Mouse (Mus musculus) MEL (cell line): ENCODE measurements at regions not wholly inside any gene's neighbourhood (a gene's known extent, or its start where the extent isn't known, plus 50 kb on each side); places are given as distances from the start of the nearest gene placed in this dataset.

Experiments used
- EP300 ChIP-seq, 2 experiments: IDR thresholded peaks; 2 replicates each; pipeline ENCODE4 v1.6.1; 2011; ENCODE audit warnings: improper control_type of control experiment in 2 of 2, low read length in 2 of 2, low read depth in 1 of 2, mild to moderate bottlenecking in 1 of 2
- MEF2A ChIP-seq: IDR thresholded peaks from 2 replicates; pipeline ENCODE4 v1.6.1; 2014; ENCODE audit warnings: low read depth, mild to moderate bottlenecking, inconsistent platforms, low read length, improper control_type of control experiment; ENCODE audit not compliant: poor library complexity, insufficient replicate concordance, severe bottlenecking; ENCODE audit errors: extremely low read depth
- MYC ChIP-seq: IDR thresholded peaks from 2 replicates; pipeline ENCODE4 v1.6.1; 2011; ENCODE audit warnings: low read depth, mild to moderate bottlenecking, low read length, improper control_type of control experiment, moderate library complexity
- POLR2A ChIP-seq, 2 experiments: IDR thresholded peaks; 2 replicates each; pipeline ENCODE4 v1.6.1; 2011 to 2012; ENCODE audit warnings: low read length in 2 of 2, mild to moderate bottlenecking in 2 of 2, control low read depth in 1 of 2, improper control_type of control experiment in 1 of 2, low read depth in 1 of 2, moderate library complexity in 1 of 2; ENCODE audit not compliant: control insufficient read depth in 1 of 2, insufficient read depth in 1 of 2, poor library complexity in 1 of 2
- TAL1 ChIP-seq: IDR thresholded peaks from 2 replicates; pipeline ENCODE4 v1.6.1; 2012; ENCODE audit warnings: mild to moderate bottlenecking, inconsistent platforms, low read length, moderate library complexity, mixed read lengths
- TBP ChIP-seq: IDR thresholded peaks from 2 replicates; pipeline ENCODE4 v1.8.0; 2011; ENCODE audit warnings: low read depth, low read length, improper control_type of control experiment

DNA sequence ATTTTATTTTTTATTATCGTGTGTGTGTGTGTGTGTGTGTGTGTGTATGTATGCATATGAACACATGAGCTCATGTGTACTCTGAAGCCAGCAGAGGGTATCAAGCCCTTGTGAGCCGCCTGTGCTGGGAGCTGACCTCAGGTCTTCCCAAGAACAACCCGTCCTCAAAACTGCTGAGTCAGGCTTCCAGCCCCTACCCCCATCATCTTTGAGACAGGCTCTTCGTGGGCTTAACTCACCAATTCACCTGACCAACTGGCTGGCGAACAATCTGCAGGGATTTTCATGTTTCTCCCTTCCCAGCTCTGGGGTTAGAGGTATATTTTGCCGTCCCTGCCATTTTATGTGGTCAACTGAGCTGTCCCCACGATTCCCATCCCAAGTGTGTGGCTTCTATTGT, 107.7 kb upstream of the Ubr2 start:
- no peak for TF ChIP-seq POLR2A (IDR thresholded peaks at IDR 0.05; ENCODE audit: control insufficient read depth in 1 of 2, insufficient read depth in 1 of 2, low read depth in 1 of 2, low read length in 2 of 2, poor library complexity in 1 of 2)
- no peak for TF ChIP-seq MEF2A
- no peak for TF ChIP-seq EP300 (IDR thresholded peaks at IDR 0.05; ENCODE audit: low read depth in 1 of 2, low read length in 2 of 2)
- TF ChIP-seq TBP, result no peak
- no peak for TF ChIP-seq TAL1
- TF ChIP-seq MYC, result no peak
